Mouse (Mus musculus) embryonic facial prominence, embryonic 14.5 days (tissue): Measurements from ENCODE around the gene Ptprs. TPM values are rescaled to one million over a fixed set of nuclear protein-coding genes. Genes with fewer than 3 reads are reported as not detected.

Experiments used
- ATAC-seq: fragments of 200-750 bp; cut with Nextera tagmentation; 2 replicates; pipeline ENCODE4 v1.8.0; 2017; ENCODE audit warnings: low read depth, moderate number of reproducible peaks, moderate TSS enrichment
- DNase-seq: peaks from one replicate; pipeline ENCODE4 v3.0.0-alpha.2; 2015; ENCODE audit warnings: low spot score
- H3K27ac ChIP-seq: fragments of 300-500 bp; sonication (generic); replicated peaks from 2 replicates; pipeline ENCODE4 v1.5.1; 2014; ENCODE audit warnings: low read depth, mild to moderate bottlenecking, low read length, moderate library complexity
- H3K27me3 ChIP-seq: fragments of 300-500 bp; sonication (generic); replicated peaks from 2 replicates; pipeline ENCODE4 v1.6.1; 2014; ENCODE audit warnings: low read length; ENCODE audit not compliant: control insufficient read depth, insufficient read depth
- H3K36me3 ChIP-seq: fragments of 300-500 bp; sonication (generic); 2 replicates; pipeline ENCODE4 v1.6.1; 2014; ENCODE audit warnings: low read length, mixed read lengths; ENCODE audit not compliant: control insufficient read depth, insufficient read depth
- H3K4me1 ChIP-seq: fragments of 300-500 bp; sonication (generic); 2 replicates; pipeline ENCODE4 v1.6.1; 2014; ENCODE audit warnings: antibody characterized with exemption, low read length; ENCODE audit not compliant: control insufficient read depth, insufficient read depth
- H3K4me2 ChIP-seq: fragments of 300-500 bp; sonication (generic); 2 replicates; pipeline ENCODE4 v1.6.1; 2014; ENCODE audit warnings: low read depth, mild to moderate bottlenecking, low read length, moderate library complexity, mixed read lengths
- H3K4me3 ChIP-seq: fragments of 300-500 bp; sonication (generic); 2 replicates; pipeline ENCODE4 v1.5.1; 2014; ENCODE audit warnings: low read depth, mild to moderate bottlenecking, low read length
- H3K9ac ChIP-seq: fragments of 300-500 bp; sonication (generic); 2 replicates; pipeline ENCODE4 v1.6.1; 2014; ENCODE audit warnings: low read depth, mild to moderate bottlenecking, low read length, moderate library complexity, mixed read lengths
- H3K9me3 ChIP-seq: fragments of 300-500 bp; sonication (generic); 2 replicates; pipeline ENCODE4 v1.6.1; 2016; ENCODE audit warnings: low read length; ENCODE audit not compliant: control insufficient read depth
- WGBS: fragments of 180-500 bp; shearing (Covaris S2); extraction: QIAGEN DNeasy Blood & Tissue Kit; methylation state at CpG from one replicate; pipeline ENCODE4 v1.1.7; 2014; 5-methylcytosine and 5-hydroxymethylcytosine counted together
- polyA plus RNA-seq: library from polyadenylated mRNA; unstranded; fragments of >200 nt; fragmentation: Nextera tagmentation; extraction: Ambion mirVana; gene quantifications from 2 replicates; pipeline ENCODE4 v1.2.1, GENCODE M21; 2014

Gene Ptprs
- polyA plus RNA-seq, 1 experiment from 2014 or later, result 104 TPM

- no peak overlapping the region for H3K27ac ChIP-seq
- H3K9ac ChIP-seq, result no peak overlapping the region
- WGBS, result 63% methylated on average over 8 of the region's 8 CpGs
- H3K36me3 ChIP-seq, result peaks cover 83% of the 10 kb centered on the region
- H3K4me1 ChIP-seq, result no peaks in the 10 kb centered on the region
- no peak for ATAC-seq
- H3K4me2 ChIP-seq, result no peak overlapping the region
- no peaks in the 10 kb centered on the region for H3K27me3 ChIP-seq
- H3K9me3 ChIP-seq, result no peaks in the 10 kb centered on the region
- no peak overlapping the region for H3K4me3 ChIP-seq
- no peak for DNase-seq
These were observed 93.3 kb downstream of the Ptprs start for GRCm38 (mm10) chr17:56382997-56383396.

GRCm38 (mm10) chr17:56381183-56381582 lies 95.1 kb downstream of the Ptprs start:
- peaks cover 84% of the 10 kb centered on the region for H3K36me3 ChIP-seq
- ATAC-seq (no peak), DNase-seq (no peak)
- H3K4me2 ChIP-seq, result no peak overlapping the region
- no peaks in the 10 kb centered on the region for H3K27me3 ChIP-seq
- 86% methylated on average over 5 of the region's 5 CpGs for WGBS
- H3K4me1 ChIP-seq, result no peaks in the 10 kb centered on the region
- no peak overlapping the region for H3K9ac ChIP-seq
- no peaks in the 10 kb centered on the region for H3K9me3 ChIP-seq
- H3K27ac ChIP-seq, result no peak overlapping the region
- H3K4me3 ChIP-seq, result no peak overlapping the region

GRCm38 (mm10) chr17:56380286-56380685 lies 96.0 kb downstream of the Ptprs start:
- ATAC-seq, result no peak
- Histone ChIP-seq H3K4me2 (no peak overlapping the region), H3K27me3 (no peaks in the 10 kb centered on the region), H3K27ac (no peak overlapping the region), H3K36me3 (peaks cover 83% of the 10 kb centered on the region), H3K4me1 (no peaks in the 10 kb centered on the region), H3K9me3 (no peaks in the 10 kb centered on the region), H3K9ac (no peak overlapping the region), H3K4me3 (no peak overlapping the region)
- 84% methylated on average over 6 of the region's 6 CpGs for WGBS
- no peak for DNase-seq

GRCm38 (mm10) chr17:56379281-56379834 lies 96.9 kb downstream of the Ptprs start:
- DNase-seq (no peak), ATAC-seq (no peak)
- Histone ChIP-seq H3K36me3 (peaks cover 77% of the 10 kb centered on the region), H3K27ac (no peak overlapping the region), H3K9ac (no peak overlapping the region), H3K4me3 (no peak overlapping the region), H3K9me3 (no peaks in the 10 kb centered on the region), H3K4me2 (no peak overlapping the region), H3K4me1 (no peaks in the 10 kb centered on the region), H3K27me3 (no peaks in the 10 kb centered on the region)
- WGBS, result 81% methylated on average over 6 of the region's 6 CpGs

GRCm38 (mm10) chr17:56374851-56375250 lies 101.4 kb downstream of the Ptprs start:
- WGBS, result 100% methylated on average over 1 of the region's 1 CpGs
- H3K27me3 ChIP-seq, result no peaks in the 10 kb centered on the region
- H3K4me2 ChIP-seq, result no peak overlapping the region
- DNase-seq (no peak), ATAC-seq (no peak)
- H3K9me3 ChIP-seq, result no peaks in the 10 kb centered on the region
- H3K4me1 ChIP-seq, result no peaks in the 10 kb centered on the region
- H3K9ac ChIP-seq, result no peak overlapping the region
- H3K4me3 ChIP-seq, result no peak overlapping the region
- H3K36me3 ChIP-seq, result peaks cover 59% of the 10 kb centered on the region
- H3K27ac ChIP-seq, result no peak overlapping the region

- Histone ChIP-seq H3K4me1 (no peaks in the 10 kb centered on the region), H3K36me3 (peaks cover 55% of the 10 kb centered on the region), H3K9me3 (no peaks in the 10 kb centered on the region), H3K4me2 (no peak overlapping the region), H3K9ac (no peak overlapping the region), H3K4me3 (no peak overlapping the region), H3K27ac (no peak overlapping the region), H3K27me3 (no peaks in the 10 kb centered on the region)
- 85% methylated on average over 17 of the region's 17 CpGs for WGBS
- ATAC-seq (no peak), DNase-seq (no peak)
These were observed 102.9 kb downstream of the Ptprs start for GRCm38 (mm10) chr17:56373136-56374034.

- Histone ChIP-seq H3K4me3 (no peak overlapping the region), H3K27ac (no peak overlapping the region), H3K9ac (no peak overlapping the region), H3K9me3 (no peaks in the 10 kb centered on the region), H3K4me2 (no peak overlapping the region), H3K27me3 (no peaks in the 10 kb centered on the region), H3K4me1 (no peaks in the 10 kb centered on the region), H3K36me3 (peaks cover 55% of the 10 kb centered on the region)
- DNase-seq, result no peak
- no peak for ATAC-seq
- WGBS, result 63% methylated on average over 4 of the region's 4 CpGs
These were observed 104.2 kb downstream of the Ptprs start for GRCm38 (mm10) chr17:56372109-56372508.

GRCm38 (mm10) chr17:56371029-56371660 lies 105.1 kb downstream of the Ptprs start:
- 92% methylated on average over 15 of the region's 15 CpGs for WGBS
- H3K27ac ChIP-seq, result no peak overlapping the region
- H3K27me3 ChIP-seq, result no peaks in the 10 kb centered on the region
- no peak overlapping the region for H3K9ac ChIP-seq
- DNase-seq, result no peak
- no peak overlapping the region for H3K4me2 ChIP-seq
- no peaks in the 10 kb centered on the region for H3K9me3 ChIP-seq
- ATAC-seq, result no peak
- peaks cover 47% of the 10 kb centered on the region for H3K36me3 ChIP-seq
- no peak overlapping the region for H3K4me3 ChIP-seq
- no peaks in the 10 kb centered on the region for H3K4me1 ChIP-seq
